ENCODE assay signal across 8 mouse cellular contexts in the genomic region with DNA sequence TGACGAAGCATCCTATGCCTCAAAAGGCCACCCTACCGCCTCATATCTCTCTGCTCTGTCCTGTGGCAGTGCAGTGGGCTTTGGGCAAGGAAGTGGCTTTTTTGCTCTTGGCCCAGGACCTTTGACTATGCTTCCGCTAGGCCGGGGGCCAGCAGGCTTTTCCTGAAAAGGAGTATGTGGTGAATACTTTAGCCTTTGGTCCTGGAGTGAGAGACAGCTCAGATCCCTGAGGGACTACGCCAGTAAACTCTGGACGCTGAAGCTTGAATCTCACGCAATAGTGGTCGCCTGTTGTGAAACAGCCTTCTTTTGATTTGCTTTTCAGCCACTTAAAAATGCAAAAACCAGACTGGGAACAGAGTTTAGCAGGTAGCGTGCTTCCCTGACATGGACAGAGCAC. TPM values are rescaled to one million over a fixed set of nuclear protein-coding genes. Genes with fewer than 3 reads are reported as not detected.
DNase-seq lines count a peak whose midpoint lies in the region; ATAC-seq and TF ChIP-seq lines count a peak whose summit lies in the region.

No protein-coding gene starts in this region.

- H3K4me1 ChIP-seq in E14TG2a.4 (replicated peaks; ENCODE audit: low read depth, low read length): peaks cover 94% of the 10 kb centered on the region
- peaks cover 88% of the 10 kb centered on the region for H3K4me1 ChIP-seq in embryonic facial prominence, embryonic 13.5 days
- peaks cover 17% of the 10 kb centered on the region for H3K4me1 ChIP-seq in liver, embryonic 16.5 days (ENCODE audit: control insufficient read depth, low read depth, low read length)
- peaks cover 33% of the 10 kb centered on the region for H3K4me1 ChIP-seq in midbrain, embryonic 11.5 days (ENCODE audit: control insufficient read depth, insufficient read depth, low read length)

- WGBS in embryonic facial prominence, embryonic 13.5 days: 59% methylated on average over 9 of the region's 9 CpGs
- WGBS in liver, embryonic 16.5 days (ENCODE audit: insufficient replicate concordance): 33% methylated on average over 9 of the region's 9 CpGs
- 66% methylated on average over 9 of the region's 9 CpGs for WGBS in midbrain, embryonic 11.5 days

- H3K4me3 ChIP-seq in E14TG2a.4 (replicated peaks; ENCODE audit: low read length): peak overlapping the region; percentile 58
- H3K4me3 ChIP-seq in embryonic facial prominence, embryonic 13.5 days: no peak overlapping the region
- no peak overlapping the region for H3K4me3 ChIP-seq in liver, embryonic 16.5 days (ENCODE audit: low read depth, low read length)
- no peak overlapping the region for H3K4me3 ChIP-seq in midbrain, embryonic 11.5 days (ENCODE audit: low read depth, low read length)

- no peak overlapping the region for H3K4me2 ChIP-seq in embryonic facial prominence, embryonic 13.5 days
- no peak overlapping the region for H3K4me2 ChIP-seq in liver, embryonic 16.5 days (ENCODE audit: low read depth, low read length)
- no peak overlapping the region for H3K4me2 ChIP-seq in midbrain, embryonic 11.5 days

- no peaks in the 10 kb centered on the region for H3K36me3 ChIP-seq in E14TG2a.4 (ENCODE audit: insufficient read depth, low read length)
- H3K36me3 ChIP-seq in embryonic facial prominence, embryonic 13.5 days: no peaks in the 10 kb centered on the region
- no peaks in the 10 kb centered on the region for H3K36me3 ChIP-seq in liver, embryonic 16.5 days (ENCODE audit: control insufficient read depth, insufficient read depth)
- no peaks in the 10 kb centered on the region for H3K36me3 ChIP-seq in midbrain, embryonic 11.5 days (ENCODE audit: control insufficient read depth, insufficient read depth, low read length)

- peak overlapping the region; percentile 52 for H3K27ac ChIP-seq in embryonic facial prominence, embryonic 13.5 days
- peak overlapping the region; percentile 21; the same call in 1 of the 2 replicates for H3K27ac ChIP-seq in liver, embryonic 16.5 days (ENCODE audit: low read length)
- no peak overlapping the region for H3K27ac ChIP-seq in midbrain, embryonic 11.5 days (ENCODE audit: low read depth, low read length)

- H3K9ac ChIP-seq in embryonic facial prominence, embryonic 13.5 days: no peak overlapping the region
- no peak overlapping the region for H3K9ac ChIP-seq in liver, embryonic 16.5 days (ENCODE audit: low read depth, low read length)
- no peak overlapping the region for H3K9ac ChIP-seq in midbrain, embryonic 11.5 days (ENCODE audit: low read length)

- no peaks in the 10 kb centered on the region for H3K9me3 ChIP-seq in E14TG2a.4 (ENCODE audit: low read length)
- H3K9me3 ChIP-seq in embryonic facial prominence, embryonic 13.5 days: no peaks in the 10 kb centered on the region
- H3K9me3 ChIP-seq in liver, embryonic 16.5 days (replicated peaks; ENCODE audit: control insufficient read depth, low read length): no peaks in the 10 kb centered on the region
- H3K9me3 ChIP-seq in midbrain, embryonic 11.5 days (ENCODE audit: control insufficient read depth, low read length): no peaks in the 10 kb centered on the region

- ATAC-seq in embryonic facial prominence, embryonic 13.5 days (ENCODE audit: insufficient number of reproducible peaks, insufficient read depth, low FRiP score, low TSS enrichment, low read depth): no peak
- no peak for ATAC-seq in liver, embryonic 16.5 days (ENCODE audit: low read depth)
- no peak for ATAC-seq in midbrain, embryonic 11.5 days (ENCODE audit: low FRiP score)

- intact Hi-C loops in heart, postnatal 25 days (cut with DNase I): loop anchor here (2.0 kb wide), 1 partner anchor 27 kb away; no protein-coding TSS in a partner anchor

- peak; percentile 65 for DNase-seq in heart, postnatal 25 days (ENCODE audit: low spot score)
- no peak for DNase-seq in layer of hippocampus, postnatal 14 days (ENCODE audit: low spot score in 2 of 2)
- DNase-seq in thymus, postnatal 4 days: no peak
- no peak for DNase-seq in midbrain, embryonic 11.5 days (ENCODE audit: low spot score, missing footprints)
- no peak for DNase-seq in ovary, postnatal 10 days (ENCODE audit: low spot score)

- H3K27me3 ChIP-seq in E14TG2a.4 (ENCODE audit: insufficient read depth, low read length): peaks cover 12% of the 10 kb centered on the region
- peaks cover 11% of the 10 kb centered on the region for H3K27me3 ChIP-seq in embryonic facial prominence, embryonic 13.5 days
- H3K27me3 ChIP-seq in liver, embryonic 16.5 days (ENCODE audit: control insufficient read depth, insufficient read depth, low read depth, low read length): peaks cover 15% of the 10 kb centered on the region
- peaks cover 12% of the 10 kb centered on the region for H3K27me3 ChIP-seq in midbrain, embryonic 11.5 days (ENCODE audit: control insufficient read depth, insufficient read depth, low read length)

- TF ChIP-seq CTCF in E14TG2a.4 (conservative IDR thresholded peaks at IDR 0.05; ENCODE audit: low read length): no peak

RNA-seq across cellular contexts. Expression of a gene that starts 34.2 kb away (rescaled TPM):
- polyA plus RNA-seq in embryonic facial prominence, embryonic 13.5 days (2015; fragmentation: Nextera tagmentation; extraction: Ambion mirVana): 12.7 and 15.0 TPM in 2 replicates
- total RNA-seq in heart, postnatal 25 days (2021): 1 to 10 TPM; 5.2 to 6.3 TPM
- polyA plus RNA-seq in liver, embryonic 16.5 days (2015; fragmentation: Nextera tagmentation; extraction: Ambion mirVana): 6.1 and 6.7 TPM in 2 replicates
- total RNA-seq in layer of hippocampus, postnatal 14 days (2021): 1 to 10 TPM; 2.1 to 3.2 TPM
- 5.5 and 5.9 TPM in 2 replicates for polyA plus RNA-seq in midbrain, embryonic 11.5 days (2014; fragmentation: Nextera tagmentation; extraction: Ambion mirVana)

RNA-seq across cellular contexts. Expression of a gene that starts 50.5 kb away (rescaled TPM):
- 37.4 and 39.5 TPM in 2 replicates for polyA plus RNA-seq in embryonic facial prominence, embryonic 13.5 days (2015; fragmentation: Nextera tagmentation; extraction: Ambion mirVana)
- 10 to 100 TPM; 18.1 to 18.2 TPM for total RNA-seq in heart, postnatal 25 days (2021)
- 13.5 and 13.7 TPM in 2 replicates for polyA plus RNA-seq in liver, embryonic 16.5 days (2015; fragmentation: Nextera tagmentation; extraction: Ambion mirVana)
- 10 to 100 TPM; 65.4 to 66.9 TPM for total RNA-seq in layer of hippocampus, postnatal 14 days (2021)
- 40.2 and 42.7 TPM in 2 replicates for polyA plus RNA-seq in midbrain, embryonic 11.5 days (2014; fragmentation: Nextera tagmentation; extraction: Ambion mirVana)
